Comparison of ENCODE assay signal across 16 mouse cellular contexts in genomic region chr1:118494551-118494950, GRCm38 (mm10).
DNase-seq lines count a peak whose midpoint lies in the region; ATAC-seq and TF ChIP-seq lines count a peak whose summit lies in the region.
"Had no signal": no experiment of that assay in that cellular context is flagged by ENCODE, and none has a peak within 500 bp of the region (broad histone marks: within the 10 kb centered on the region; RNA-seq: fewer than 3 reads in every experiment).

No protein-coding gene starts in this region.

- no peak for ATAC-seq in heart, embryonic 12.5 days (ENCODE audit: insufficient number of reproducible peaks, low FRiP score)
- ATAC-seq in midbrain, embryonic 15.5 days (replicated peaks) = no peak
- no peak for ATAC-seq in midbrain, embryonic 13.5 days
- ATAC-seq: inflammation-experienced regulatory T-cells, adult 6 months had no signal

- H3K27ac ChIP-seq in heart, embryonic 12.5 days (ENCODE audit: poor library complexity, severe bottlenecking) = no peak overlapping the region
- H3K27ac ChIP-seq in heart, embryonic 10.5 days = no peak overlapping the region
- H3K27ac ChIP-seq in midbrain, embryonic 15.5 days = peak overlapping the region; percentile 25; the same call in 1 of the 2 replicates
- H3K27ac ChIP-seq in midbrain, embryonic 13.5 days = no peak overlapping the region
- 0 out of 2 replicates have a peak overlapping the region, but pooled peaks have one; percentile 30 for H3K27ac ChIP-seq in olfactory bulb, adult 2 months (ENCODE audit: insufficient read depth, low read depth, low read length)
- H3K27ac ChIP-seq: embryonic facial prominence, embryonic 15.5 days; left cerebral cortex, adult 2 months had no signal

- 0 out of 2 replicates have a peak overlapping the region, but pooled peaks have one; percentile 6 for H3K9ac ChIP-seq in heart, embryonic 12.5 days
- H3K9ac ChIP-seq in midbrain, embryonic 15.5 days = no peak overlapping the region
- H3K9ac ChIP-seq in midbrain, embryonic 13.5 days (replicated peaks) = no peak overlapping the region
- H3K9ac ChIP-seq: embryonic facial prominence, embryonic 15.5 days had no signal

- TF ChIP-seq POLR2A in olfactory bulb, adult 2 months (IDR thresholded peaks at IDR 0.05; ENCODE audit: insufficient read depth, low read depth, low read length) = no peak

- WGBS in heart, embryonic 12.5 days = 96% methylated on average over 9 of the region's 9 CpGs
- WGBS in heart, embryonic 10.5 days = 95% methylated on average over 9 of the region's 9 CpGs
- WGBS in midbrain, embryonic 15.5 days = 98% methylated on average over 9 of the region's 9 CpGs
- WGBS in midbrain, embryonic 13.5 days = 97% methylated on average over 9 of the region's 9 CpGs
- WGBS in olfactory bulb, adult 2 months = 87% methylated on average over 9 of the region's 9 CpGs

- no peak for TF ChIP-seq CTCF in olfactory bulb, adult 2 months (IDR thresholded peaks at IDR 0.05; ENCODE audit: insufficient read depth, low read depth, low read length)

- no peaks in the 10 kb centered on the region for H3K9me3 ChIP-seq in heart, embryonic 12.5 days (replicated peaks)
- no peaks in the 10 kb centered on the region for H3K9me3 ChIP-seq in heart, embryonic 10.5 days
- H3K9me3 ChIP-seq in midbrain, embryonic 15.5 days = no peaks in the 10 kb centered on the region
- H3K9me3 ChIP-seq in midbrain, embryonic 13.5 days = no peaks in the 10 kb centered on the region
- H3K9me3 ChIP-seq: embryonic facial prominence, embryonic 15.5 days had no signal

- no peaks in the 10 kb centered on the region for H3K27me3 ChIP-seq in heart, embryonic 12.5 days (replicated peaks)
- H3K27me3 ChIP-seq in heart, embryonic 10.5 days (ENCODE audit: insufficient read depth, poor library complexity, severe bottlenecking) = no peaks in the 10 kb centered on the region
- no peaks in the 10 kb centered on the region for H3K27me3 ChIP-seq in midbrain, embryonic 15.5 days (replicated peaks)
- H3K27me3 ChIP-seq in midbrain, embryonic 13.5 days = no peaks in the 10 kb centered on the region
- H3K27me3 ChIP-seq: embryonic facial prominence, embryonic 15.5 days had no signal

- H3K36me3 ChIP-seq in heart, embryonic 12.5 days = peaks cover 20% of the 10 kb centered on the region
- H3K36me3 ChIP-seq in heart, embryonic 10.5 days = peaks cover 22% of the 10 kb centered on the region
- H3K36me3 ChIP-seq in midbrain, embryonic 15.5 days (replicated peaks) = peaks cover 3% of the 10 kb centered on the region; the same call in 1 of the 2 replicates
- peaks cover 15% of the 10 kb centered on the region for H3K36me3 ChIP-seq in midbrain, embryonic 13.5 days

- peaks cover 31% of the 10 kb centered on the region for H3K4me1 ChIP-seq in heart, embryonic 12.5 days (replicated peaks)
- peaks cover 11% of the 10 kb centered on the region; the same call in 1 of the 2 replicates for H3K4me1 ChIP-seq in heart, embryonic 10.5 days
- 0 out of 2 replicates have a peak, but pooled peaks cover 3% of the 10 kb centered on the region for H3K4me1 ChIP-seq in midbrain, embryonic 15.5 days
- H3K4me1 ChIP-seq in midbrain, embryonic 13.5 days (replicated peaks) = 0 out of 2 replicates have a peak, but pooled peaks cover 3% of the 10 kb centered on the region
- peaks cover 5% of the 10 kb centered on the region for H3K4me1 ChIP-seq in olfactory bulb, adult 2 months (ENCODE audit: control insufficient read depth, insufficient read depth, low read length)

- no peak for DNase-seq in heart, embryonic 10.5 days (ENCODE audit: low spot score)
- DNase-seq in forelimb bud, embryonic 11.5 days (ENCODE audit: low read depth, low spot score) = peak; percentile 18
- no peak for DNase-seq in spleen, postnatal 14 days (ENCODE audit: low spot score in 2 of 2)
- DNase-seq in thymus, postnatal 25 days = no peak
- DNase-seq: adrenal gland, postnatal 14 days; cerebellum, postnatal 25 days; gastrocnemius, postnatal 14 days; kidney, postnatal 10 days; thymus, postnatal 36 days had no signal

- no peak overlapping the region for H3K4me2 ChIP-seq in heart, embryonic 12.5 days
- no peak overlapping the region for H3K4me2 ChIP-seq in midbrain, embryonic 15.5 days
- no peak overlapping the region for H3K4me2 ChIP-seq in midbrain, embryonic 13.5 days (replicated peaks)
- H3K4me2 ChIP-seq: embryonic facial prominence, embryonic 15.5 days had no signal

- H3K4me3 ChIP-seq in heart, embryonic 12.5 days = no peak overlapping the region
- H3K4me3 ChIP-seq in heart, embryonic 10.5 days = no peak overlapping the region
- H3K4me3 ChIP-seq in midbrain, embryonic 15.5 days = no peak overlapping the region
- H3K4me3 ChIP-seq in midbrain, embryonic 13.5 days (replicated peaks) = no peak overlapping the region
- H3K4me3 ChIP-seq in olfactory bulb, adult 2 months (ENCODE audit: insufficient read depth, low read depth, low read length) = no peak overlapping the region
- H3K4me3 ChIP-seq: embryonic facial prominence, embryonic 15.5 days; left cerebral cortex, adult 2 months had no signal

Comparison
In these comparisons a context has a peak if more than half of its experiments do, and no peak if none do; other contexts are left out.
1. H3K27ac ChIP-seq: peak in midbrain, embryonic 15.5 days (single experiment) and olfactory bulb, adult 2 months (single experiment); none in heart, embryonic 12.5 days (single experiment), heart, embryonic 10.5 days (single experiment) and midbrain, embryonic 13.5 days (single experiment).